ENCODE assay signal across 9 mouse cellular contexts in the genomic region with DNA sequence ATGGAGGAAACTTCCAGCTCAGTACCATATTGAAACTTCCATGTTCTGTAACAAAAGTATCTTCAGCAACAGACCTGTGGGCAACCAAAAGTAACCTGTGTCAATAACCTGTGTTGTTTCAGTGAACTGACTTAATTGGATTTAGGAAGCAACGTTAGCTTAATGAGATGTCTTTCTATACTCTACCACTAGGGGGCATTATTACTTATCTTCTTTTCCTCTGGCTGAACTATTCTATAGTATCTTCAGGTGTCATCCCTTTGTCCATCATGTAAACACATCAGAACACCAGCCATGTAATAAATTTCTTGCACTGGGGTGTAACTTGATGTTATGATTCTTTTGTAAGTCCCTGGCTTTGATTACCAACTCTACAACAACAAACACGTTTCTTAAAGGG. TPM values are rescaled to one million over a fixed set of nuclear protein-coding genes. Genes with fewer than 3 reads are reported as not detected.
DNase-seq lines count a peak whose midpoint lies in the region; ATAC-seq and TF ChIP-seq lines count a peak whose summit lies in the region.
"Had no signal": no experiment of that assay in that cellular context is flagged by ENCODE, and none has a peak within 500 bp of the region (broad histone marks: within the 10 kb centered on the region; RNA-seq: fewer than 3 reads in every experiment).

No protein-coding gene starts in this region.

- ATAC-seq in common myeloid progenitor, adult 5-6 weeks (replicated peaks; ENCODE audit: low read depth, poor library complexity, severe bottlenecking), result 0 out of 2 replicates have a peak, but pooled peaks have one; percentile 27
- ATAC-seq in monocyte, adult 5-6 weeks (replicated peaks; ENCODE audit: insufficient number of reproducible peaks, low FRiP score, low TSS enrichment, poor library complexity, severe bottlenecking), result no peak

- H3K27ac ChIP-seq in MEL (ENCODE audit: control insufficient read depth, low read depth, low read length), result peak overlapping the region; percentile 80; the same call in 1 of the 2 replicates

- no peaks in the 10 kb centered on the region; a peak in 1 of 4 replicates for H3K27me3 ChIP-seq in MEL (ENCODE audit: control insufficient read depth in 1 of 2, insufficient read depth in 2 of 2, low read length in 2 of 2)

- peaks cover 13 to 34% of the 10 kb centered on the region in 2 experiments for H3K4me1 ChIP-seq in MEL (ENCODE audit: control insufficient read depth in 1 of 2, insufficient read depth in 2 of 2, low read length in 2 of 2)

- peak in 2 of 3 experiments; percentile 45 to 57; a peak in 4 of 6 replicates for TF ChIP-seq CTCF in MEL (IDR thresholded peaks at IDR 0.05 in 2 of 3, conservative IDR thresholded peaks at IDR 0.05 in 1 of 3; ENCODE audit: control insufficient read depth in 1 of 3, insufficient read depth in 1 of 3, low read depth in 2 of 3, low read length in 3 of 3, poor library complexity in 1 of 3, severe bottlenecking in 1 of 3)

- no peak for TF ChIP-seq POLR2A in MEL (IDR thresholded peaks at IDR 0.05; ENCODE audit: control insufficient read depth in 1 of 2, insufficient read depth in 1 of 2, low read depth in 1 of 2, low read length in 2 of 2, poor library complexity in 1 of 2)

- no peaks in the 10 kb centered on the region for H3K9me3 ChIP-seq in MEL (replicated peaks; ENCODE audit: insufficient read depth, low read length)

- H3K4me3 ChIP-seq in MEL (ENCODE audit: control insufficient read depth in 1 of 2, insufficient read depth in 1 of 2, low read depth in 2 of 2, low read length in 2 of 2), result peak overlapping the region in 1 of 2 experiments; percentile 21; a peak in 1 of 4 replicates

- peak; percentile 15 for DNase-seq in left cerebral cortex, adult 11 months (ENCODE audit: low spot score)
- DNase-seq in left cerebral cortex, adult 9 months (ENCODE audit: low spot score in 2 of 2), result no peak
- peak; percentile 58 for DNase-seq in MEL (ENCODE audit: low read depth, low spot score)
- DNase-seq in mesoderm, embryonic 11.5 days (ENCODE audit: low read depth, low spot score), result peak; percentile 22
- DNase-seq in thymus, postnatal 14 days, result no peak

- H3K36me3 ChIP-seq in MEL (ENCODE audit: control insufficient read depth in 1 of 2, insufficient read depth in 2 of 2, low read length in 2 of 2), result peaks cover 0 to 41% of the 10 kb centered on the region in 2 experiments; a peak in 2 of 4 replicates

- TF ChIP-seq RAD21 in MEL (IDR thresholded peaks at IDR 0.05; ENCODE audit: low read depth, low read length), result no peak; the same call in 1 of the 2 replicates

- no peak for TF ChIP-seq EP300 in MEL (IDR thresholded peaks at IDR 0.05; ENCODE audit: low read depth in 1 of 2, low read length in 2 of 2)

- no peaks in the 10 kb centered on the region for H3K79me2 ChIP-seq in MEL (ENCODE audit: control insufficient read depth, insufficient read depth, low read length, poor library complexity)

- H3K9ac ChIP-seq in MEL (ENCODE audit: control insufficient read depth, low read depth, low read length, poor library complexity, severe bottlenecking), result no peak overlapping the region

TF ChIP-seq in MEL, 35 proteins besides CTCF, POLR2A, EP300 and RAD21:
- TF ChIP-seq USF2 (IDR thresholded peaks at IDR 0.05; ENCODE audit: borderline replicate concordance in 1 of 2, insufficient read depth in 1 of 2, low read depth in 1 of 2, low read length in 2 of 2) (no peak), RCOR1 (IDR thresholded peaks at IDR 0.05; ENCODE audit: low read depth, low read length) (no peak), MAX (IDR thresholded peaks at IDR 0.05; ENCODE audit: low read length) (no peak), MAZ (IDR thresholded peaks at IDR 0.05; ENCODE audit: low read depth, low read length) (no peak), GATA1 (IDR thresholded peaks at IDR 0.05; ENCODE audit: low read depth, low read length) (no peak), BHLHE40 (IDR thresholded peaks at IDR 0.05; ENCODE audit: borderline replicate concordance, low read depth, low read length) (no peak), ELF1 (IDR thresholded peaks at IDR 0.05; ENCODE audit: low read depth, low read length) (no peak), MYC (IDR thresholded peaks at IDR 0.05; ENCODE audit: low read depth, low read length) (no peak), UBTF (IDR thresholded peaks at IDR 0.05; ENCODE audit: borderline replicate concordance, insufficient read depth, low read depth, low read length) (no peak), KAT2A (conservative IDR thresholded peaks at IDR 0.05; ENCODE audit: low read depth, low read length) (no peak), POLR2AphosphoS5 (IDR thresholded peaks at IDR 0.05; ENCODE audit: borderline replicate concordance, low read depth, low read length) (no peak), E2F4 (IDR thresholded peaks at IDR 0.05; ENCODE audit: borderline replicate concordance, low read depth, low read length) (no peak), ETS1 (IDR thresholded peaks at IDR 0.05; ENCODE audit: low read depth, low read length) (no peak), TCF12 (IDR thresholded peaks at IDR 0.05; ENCODE audit: low read depth, low read length) (no peak), USF1 (IDR thresholded peaks at IDR 0.05; ENCODE audit: low read depth, low read length) (no peak)

RNA-seq across cellular contexts. Expression of gene Adgrg7, which starts 4.8 kb away (rescaled TPM):
- 45.4 and 46.1 TPM in 2 replicates for total RNA-seq in MEL (2012; rRNA removed)
- 10 to 100 TPM in 1 of 2 experiments, not detected in 1; 40.5 TPM for polyA plus RNA-seq in MEL (2012; ENCODE audit: insufficient read depth in 1 of 2, insufficient read length in 2 of 2, low read depth in 1 of 2, low replicate concordance in 2 of 2, missing spikeins in 1 of 2)
- 30.0 and 33.2 TPM in 2 replicates for total RNA-seq in common myeloid progenitor, adult 5-6 weeks (2017)
- 0.58 TPM in 1 of 3 replicates, not detected in the others for total RNA-seq in monocyte, adult 5-6 weeks (2017)
- polyA plus RNA-seq: heart, embryonic 14.5 days; limb, embryonic 11.5 days had no signal

Comparison
In these comparisons a context has a peak if more than half of its experiments do, and no peak if none do; other contexts are left out.
1. DNase-seq: peak in left cerebral cortex, adult 11 months (single experiment), MEL (single experiment) and mesoderm, embryonic 11.5 days (single experiment); none in left cerebral cortex, adult 9 months (0 of 2) and thymus, postnatal 14 days (single experiment).
2. RNA of gene Adgrg7, which starts 4.8 kb away (total RNA-seq): 45.4 to 46.1 TPM in MEL and 30.0 to 33.2 TPM in common myeloid progenitor, adult 5-6 weeks; 0.58 TPM in monocyte, adult 5-6 weeks; every median in the first group is over 10 times any median in the second.